Mouse (Mus musculus) intestine, embryonic 15.5 days (tissue): Measurements from ENCODE around the gene Pten. TPM values are rescaled to one million over a fixed set of nuclear protein-coding genes. Genes with fewer than 3 reads are reported as not detected.

Source experiments
- polyA plus RNA-seq: library from polyadenylated mRNA; unstranded; fragments of >200 nt; fragmentation: Nextera tagmentation; extraction: Ambion mirVana; gene quantifications from 2 replicates; pipeline ENCODE4 v1.2.1, GENCODE M21; 2015

Pten gene
- polyA plus RNA-seq, 1 experiment from 2014 or later, result 10.1 TPM

Other genes with a start within 250 kb of the Pten start
- gene Papss2, start 161.7 kb upstream of the Pten start, polyA plus RNA-seq, result 7.7 and 8.4 TPM in 2 replicates
- 72.6 and 76.1 TPM in 2 replicates for gene Atad1, start 17.7 kb upstream of the Pten start, polyA plus RNA-seq